Mouse (Mus musculus) heart, embryonic 11.5 days (tissue): ENCODE data around the gene Gltp. TPM values are rescaled to one million over a fixed set of nuclear protein-coding genes. Genes with fewer than 3 reads are reported as not detected.

Experiments
- ATAC-seq: fragments of 200-750 bp; cut with Nextera tagmentation; replicated peaks from 2 replicates; pipeline ENCODE4 v1.8.0; 2017; ENCODE audit warnings: moderate library complexity; ENCODE audit not compliant: insufficient number of reproducible peaks, low FRiP score, low TSS enrichment
- H3K27ac ChIP-seq: fragments of 300-500 bp; sonication (generic); 2 replicates; pipeline ENCODE4 v1.5.1; 2014; ENCODE audit warnings: mild to moderate bottlenecking, low read depth, low read length
- H3K27me3 ChIP-seq: fragments of 300-500 bp; sonication (generic); 2 replicates; pipeline ENCODE4 v1.6.1; 2014; ENCODE audit warnings: mild to moderate bottlenecking, low read length, mixed read lengths; ENCODE audit not compliant: control insufficient read depth, insufficient read depth
- H3K36me3 ChIP-seq: fragments of 300-500 bp; sonication (generic); 2 replicates; pipeline ENCODE4 v1.6.1; 2014; ENCODE audit warnings: mild to moderate bottlenecking, low read length, moderate library complexity, mixed read lengths; ENCODE audit not compliant: control insufficient read depth, insufficient read depth
- H3K4me1 ChIP-seq: fragments of 300-500 bp; sonication (generic); 2 replicates; pipeline ENCODE4 v1.6.1; 2014; ENCODE audit warnings: low read length; ENCODE audit not compliant: control insufficient read depth, insufficient read depth
- H3K4me2 ChIP-seq: fragments of 300-500 bp; sonication (generic); 2 replicates; pipeline ENCODE4 v1.6.1; 2014; ENCODE audit warnings: mild to moderate bottlenecking, moderate library complexity
- H3K4me3 ChIP-seq: fragments of 300-500 bp; sonication (generic); 2 replicates; pipeline ENCODE4 v1.5.1; 2014; ENCODE audit warnings: low read depth, low read length
- H3K9ac ChIP-seq: fragments of 300-500 bp; sonication (generic); 2 replicates; pipeline ENCODE4 v1.6.1; 2014; ENCODE audit warnings: mild to moderate bottlenecking, low read depth, low read length, moderate library complexity
- H3K9me3 ChIP-seq: fragments of 300-500 bp; sonication (generic); replicated peaks from 2 replicates; pipeline ENCODE4 v1.6.1; 2016; ENCODE audit warnings: low read length; ENCODE audit not compliant: control insufficient read depth
- WGBS: fragments of 180-500 bp; shearing (Covaris S2); extraction: QIAGEN DNeasy Blood & Tissue Kit; methylation state at CpG from one replicate; pipeline ENCODE4 v1.1.7; 2014; ENCODE audit not compliant: insufficient replicate concordance; 5-methylcytosine and 5-hydroxymethylcytosine counted together
- polyA plus RNA-seq: library from polyadenylated mRNA; unstranded; fragments of >200 nt; fragmentation: Nextera tagmentation; extraction: Ambion mirVana; gene quantifications from 2 replicates; pipeline ENCODE4 v1.2.1, GENCODE M21; 2014

Gene Gltp
- polyA plus RNA-seq, 1 experiment from 2014 or later: 57.1 TPM

- H3K27me3 ChIP-seq: no peaks in the 10 kb centered on the region
- no peaks in the 10 kb centered on the region for H3K36me3 ChIP-seq
- WGBS: 83% methylated on average over 8 of the region's 8 CpGs
- no peak for ATAC-seq
- H3K4me1 ChIP-seq: no peaks in the 10 kb centered on the region; the same call in 1 of the 2 replicates
- H3K9me3 ChIP-seq: no peaks in the 10 kb centered on the region
- no peak overlapping the region for H3K4me2 ChIP-seq
- no peak overlapping the region for H3K4me3 ChIP-seq
- H3K9ac ChIP-seq: no peak overlapping the region
- H3K27ac ChIP-seq: no peak overlapping the region
These were observed 16.2 kb downstream of the Gltp start for GRCm38 (mm10) chr5:114674594-114674993.

GRCm38 (mm10) chr5:114673114-114673513 lies 17.7 kb downstream of the Gltp start:
- H3K9ac ChIP-seq: no peak overlapping the region
- WGBS: 81% methylated on average over 13 of the region's 13 CpGs
- H3K27ac ChIP-seq: no peak overlapping the region
- no peaks in the 10 kb centered on the region for H3K27me3 ChIP-seq
- H3K4me1 ChIP-seq: no peaks in the 10 kb centered on the region
- no peaks in the 10 kb centered on the region for H3K9me3 ChIP-seq
- H3K36me3 ChIP-seq: no peaks in the 10 kb centered on the region
- ATAC-seq: no peak
- H3K4me3 ChIP-seq: no peak overlapping the region
- no peak overlapping the region for H3K4me2 ChIP-seq

- 88% methylated on average over 5 of the region's 5 CpGs for WGBS
- H3K9ac ChIP-seq: no peak overlapping the region
These were observed 21.8 kb downstream of the Gltp start for GRCm38 (mm10) chr5:114669014-114669413.

GRCm38 (mm10) chr5:114667228-114667856 lies 23.4 kb downstream of the Gltp start:
- H3K9ac ChIP-seq: 0 out of 2 replicates have a peak overlapping the region, but pooled peaks have one; percentile 28
- H3K4me2 ChIP-seq: peak overlapping the region; percentile 66
- H3K36me3 ChIP-seq: no peaks in the 10 kb centered on the region
- 0 out of 2 replicates have a peak overlapping the region, but pooled peaks have one; percentile 41 for H3K27ac ChIP-seq
- 4% methylated on average over 36 of the region's 36 CpGs for WGBS
- no peaks in the 10 kb centered on the region for H3K4me1 ChIP-seq
- H3K27me3 ChIP-seq: 0 out of 2 replicates have a peak, but pooled peaks cover 2% of the 10 kb centered on the region
- H3K4me3 ChIP-seq: peak overlapping the region; percentile 37
- ATAC-seq: peak; percentile 86
- no peaks in the 10 kb centered on the region for H3K9me3 ChIP-seq

More at GRCm38 (mm10) chr5:114669014-114669413, 21.8 kb downstream of the Gltp start:
- no peak for ATAC-seq
- Histone ChIP-seq H3K27ac (no peak overlapping the region), H3K9me3 (no peaks in the 10 kb centered on the region), H3K4me3 (no peak overlapping the region), H3K36me3 (no peaks in the 10 kb centered on the region), H3K4me2 (no peak overlapping the region), H3K4me1 (no peaks in the 10 kb centered on the region), H3K27me3 (no peaks in the 10 kb centered on the region)

- ATAC-seq: no peak
- no peaks in the 10 kb centered on the region for H3K9me3 ChIP-seq
- H3K27ac ChIP-seq: no peak overlapping the region
- H3K36me3 ChIP-seq: no peaks in the 10 kb centered on the region
- no peaks in the 10 kb centered on the region for H3K4me1 ChIP-seq
- H3K9ac ChIP-seq: no peak overlapping the region
- peak overlapping the region; percentile 66; the same call in 1 of the 2 replicates for H3K4me2 ChIP-seq
- H3K4me3 ChIP-seq: no peak overlapping the region
- 0 out of 2 replicates have a peak, but pooled peaks cover 2% of the 10 kb centered on the region for H3K27me3 ChIP-seq
- WGBS: 58% methylated on average over 1 of the region's 1 CpGs
These were observed 24.1 kb downstream of the Gltp start for GRCm38 (mm10) chr5:114666659-114667058.

GRCm38 (mm10) chr5:114664750-114665149 lies 26.0 kb downstream of the Gltp start:
- no peaks in the 10 kb centered on the region for H3K36me3 ChIP-seq
- H3K9ac ChIP-seq: no peak overlapping the region
- H3K4me2 ChIP-seq: no peak overlapping the region
- H3K27ac ChIP-seq: no peak overlapping the region
- no peaks in the 10 kb centered on the region for H3K4me1 ChIP-seq
- 66% methylated on average over 7 of the region's 7 CpGs for WGBS
- ATAC-seq: no peak
- H3K27me3 ChIP-seq: peaks cover 7% of the 10 kb centered on the region
- no peaks in the 10 kb centered on the region for H3K9me3 ChIP-seq
- no peak overlapping the region for H3K4me3 ChIP-seq

GRCm38 (mm10) chr5:114664139-114664538 lies 26.6 kb downstream of the Gltp start:
- Histone ChIP-seq H3K36me3 (no peaks in the 10 kb centered on the region), H3K4me3 (no peak overlapping the region), H3K27me3 (peaks cover 13% of the 10 kb centered on the region), H3K9ac (no peak overlapping the region), H3K4me1 (no peaks in the 10 kb centered on the region), H3K9me3 (no peaks in the 10 kb centered on the region), H3K4me2 (no peak overlapping the region), H3K27ac (no peak overlapping the region)
- ATAC-seq: no peak
- 70% methylated on average over 4 of the region's 4 CpGs for WGBS

- Histone ChIP-seq H3K36me3 (no peaks in the 10 kb centered on the region), H3K4me1 (peaks cover 10% of the 10 kb centered on the region; the same call in 1 of the 2 replicates), H3K4me3 (no peak overlapping the region), H3K9ac (no peak overlapping the region), H3K4me2 (no peak overlapping the region), H3K27me3 (peaks cover 43% of the 10 kb centered on the region), H3K9me3 (no peaks in the 10 kb centered on the region), H3K27ac (no peak overlapping the region)
- no peak for ATAC-seq
- WGBS: 65% methylated on average over 6 of the region's 6 CpGs
These were observed 29.8 kb downstream of the Gltp start for GRCm38 (mm10) chr5:114661029-114661428.

GRCm38 (mm10) chr5:114658255-114658654 lies 32.5 kb downstream of the Gltp start, which contains the start of gene Trpv4:
Trpv4 (minus strand) TSS chr5:114658421.
- under 1% methylated on average over 31 of the region's 47 CpGs for WGBS
- Histone ChIP-seq H3K4me3 (peak within 1 kb of the TSS; percentile 52), H3K4me1 (peaks cover 10% of the 10 kb centered on the region; the same call in 1 of the 2 replicates), H3K27me3 (peaks cover 58% of the 10 kb centered on the region), H3K9me3 (no peaks in the 10 kb centered on the region), H3K9ac (peak within 1 kb of the TSS; percentile 64), H3K27ac (no peak within 1 kb of the TSS), H3K36me3 (no peaks in the 10 kb centered on the region), H3K4me2 (peak within 1 kb of the TSS; percentile 93)
- no peak for ATAC-seq
